Mouse (Mus musculus): ENCODE measurements around the gene Hdhd5.

DNA sequence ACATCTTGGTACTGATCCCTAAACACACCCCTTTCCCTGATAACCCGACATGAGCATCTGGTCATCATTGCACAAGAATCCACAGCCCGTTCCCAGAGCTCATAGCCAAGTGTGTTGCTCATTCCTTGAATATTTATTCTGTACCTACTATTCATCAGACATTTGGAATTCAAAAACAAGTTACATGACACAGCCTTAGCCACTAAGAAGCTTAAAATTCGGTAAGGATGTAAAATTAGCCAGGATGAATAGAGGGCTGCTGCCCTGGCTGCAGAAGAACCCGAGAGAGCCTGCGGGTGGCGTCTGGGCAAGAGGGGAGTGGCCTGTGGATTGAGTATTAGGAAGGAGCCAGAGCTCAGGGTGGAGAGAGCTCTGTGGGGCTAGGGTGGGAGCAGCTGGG, 48.4 kb downstream of the Hdhd5 start:
- TF ChIP-seq CTCF (IDR thresholded peaks at IDR 0.05; ENCODE audit: low read depth) (no peak), EP300 (IDR thresholded peaks at IDR 0.05; ENCODE audit: low read depth) (no peak)

All from liver, postnatal 0 days (tissue).